Mouse (Mus musculus): Measurements from ENCODE around the gene Cabp2.

The Cabp2 gene

GRCm38 (mm10) chr19:4079594-4079993, 1.8 kb upstream of the Cabp2 start:
- intact Hi-C loops (cut with DNase I) = no loop called here

- intact Hi-C loops (cut with DNase I) = no loop called here
These were observed 818 bp upstream of the Cabp2 start for GRCm38 (mm10) chr19:4080511-4081009.

- intact Hi-C loops (cut with DNase I) = no loop called here
These were observed 1.0 kb downstream of the Cabp2 start for GRCm38 (mm10) chr19:4082219-4082965.

- intact Hi-C loops (cut with DNase I) = no loop called here
These were observed 1.9 kb downstream of the Cabp2 start for GRCm38 (mm10) chr19:4083316-4083715.

- intact Hi-C loops (cut with DNase I) = no loop called here
These were observed 2.4 kb downstream of the Cabp2 start for GRCm38 (mm10) chr19:4083826-4084225.

GRCm38 (mm10) chr19:4084984-4085383, 3.6 kb downstream of the Cabp2 start:
- intact Hi-C loops (cut with DNase I) = loop anchor here (5.0 kb wide), 1 partner anchor 33 kb away; no protein-coding TSS in a partner anchor

GRCm38 (mm10) chr19:4086156-4086555, 4.8 kb downstream of the Cabp2 start:
- intact Hi-C loops (cut with DNase I) = loop anchor here (5.0 kb wide), 1 partner anchor 34 kb away; no protein-coding TSS in a partner anchor

- intact Hi-C loops (cut with DNase I) = loop anchor here (5.0 kb wide), 1 partner anchor 35 kb away; no protein-coding TSS in a partner anchor
These were observed 5.7 kb downstream of the Cabp2 start for GRCm38 (mm10) chr19:4087090-4087489.

- intact Hi-C loops (cut with DNase I) = loop anchor here (5.0 kb wide), 1 partner anchor 36 kb away; no protein-coding TSS in a partner anchor
These were observed 6.8 kb downstream of the Cabp2 start for GRCm38 (mm10) chr19:4088146-4088545.

GRCm38 (mm10) chr19:4089128-4089527, 7.8 kb downstream of the Cabp2 start:
- intact Hi-C loops (cut with DNase I) = loop anchor here (5.0 kb wide), 1 partner anchor 37 kb away; no protein-coding TSS in a partner anchor

- intact Hi-C loops (cut with DNase I) = no loop called here
These were observed 9.1 kb downstream of the Cabp2 start for GRCm38 (mm10) chr19:4090446-4090845.

- intact Hi-C loops (cut with DNase I) = no loop called here
These were observed 10.0 kb downstream of the Cabp2 start for GRCm38 (mm10) chr19:4091383-4091782.

- intact Hi-C loops (cut with DNase I) = no loop called here
These were observed 11.4 kb downstream of the Cabp2 start for GRCm38 (mm10) chr19:4092750-4093149.

- intact Hi-C loops (cut with DNase I) = no loop called here
These were observed 12.4 kb downstream of the Cabp2 start for GRCm38 (mm10) chr19:4093772-4094171.

GRCm38 (mm10) chr19:4094348-4094747, 13.0 kb downstream of the Cabp2 start:
- intact Hi-C loops (cut with DNase I) = no loop called here

- intact Hi-C loops (cut with DNase I) = loop anchor here (5.0 kb wide), 1 partner anchor 37 kb away; no protein-coding TSS in a partner anchor
These were observed 13.5 kb downstream of the Cabp2 start for GRCm38 (mm10) chr19:4094774-4095303.

- intact Hi-C loops (cut with DNase I) = loop anchor here (5.0 kb wide), 1 partner anchor 36 kb away; no protein-coding TSS in a partner anchor
These were observed 14.4 kb downstream of the Cabp2 start for GRCm38 (mm10) chr19:4095802-4096201.

GRCm38 (mm10) chr19:4096642-4097440, 15.5 kb downstream of the Cabp2 start, which contains the start of gene Cdk2ap2:
Cdk2ap2 (plus strand) TSS chr19:4097182.
- intact Hi-C loops (cut with DNase I) = loop anchor here (5.0 kb wide), 1 partner anchor 35 kb away; no protein-coding TSS in a partner anchor

- intact Hi-C loops (cut with DNase I) = loop anchor here (5.0 kb wide), 1 partner anchor 35 kb away; no protein-coding TSS in a partner anchor
These were observed 16.1 kb downstream of the Cabp2 start for GRCm38 (mm10) chr19:4097441-4097825.

- intact Hi-C loops (cut with DNase I) = loop anchor here (2.0 to 5.0 kb wide), 2 partner anchors 34 to 106 kb away; no protein-coding TSS in a partner anchor
These were observed 17.0 kb downstream of the Cabp2 start for GRCm38 (mm10) chr19:4098426-4098825.

- intact Hi-C loops (cut with DNase I) = loop anchor here (2.0 to 5.0 kb wide), 2 partner anchors 33 to 106 kb away; no protein-coding TSS in a partner anchor
These were observed 17.7 kb downstream of the Cabp2 start for GRCm38 (mm10) chr19:4099056-4099455.

All from adrenal gland (tissue).